Mouse (Mus musculus) megakaryocyte, embryonic 14.5 days (primary cell): Measurements from ENCODE around the gene Rhbg. TPM values are rescaled to one million over a fixed set of nuclear protein-coding genes. Genes with fewer than 3 reads are reported as not detected.
"Not testable (repeated sequence)": the region's sequence is repeated elsewhere in the genome, so short reads cannot be mapped to it uniquely, and the experiment has no call there.

Experiments used
- H3K27me3 ChIP-seq: replicated peaks from 2 replicates; pipeline ENCODE3; 2012; ENCODE audit warnings: inconsistent platforms
- H3K36me3 ChIP-seq: replicated peaks from 2 replicates; pipeline ENCODE3; 2012; ENCODE audit warnings: low read length, inconsistent platforms, mixed read lengths
- H3K4me1 ChIP-seq: 2 replicates; pipeline ENCODE4 v1.6.1; 2012; ENCODE audit warnings: inconsistent platforms
- H3K4me3 ChIP-seq: replicated peaks from 2 replicates; pipeline ENCODE3; 2012; ENCODE audit warnings: moderate library complexity, mild to moderate bottlenecking, inconsistent platforms
- H3K9me3 ChIP-seq: 2 replicates; pipeline ENCODE4 v1.6.1; 2012; ENCODE audit warnings: inconsistent platforms
- FLI1 ChIP-seq: IDR thresholded peaks from 2 replicates; pipeline ENCODE4 v1.6.1; 2012; ENCODE audit warnings: low read length, inconsistent platforms, mixed read lengths
- GATA1 ChIP-seq: IDR thresholded peaks from 3 replicates; pipeline ENCODE4 v1.6.1; 2012; ENCODE audit warnings: mixed read lengths, low read length, inconsistent platforms, borderline replicate concordance
- polyA plus RNA-seq: library from polyadenylated mRNA; stranded (reverse); fragments of >175 nt; gene quantifications from 2 replicates; pipeline ENCODE4 v1.2.3, GENCODE M21; 2012; ENCODE audit warnings: low replicate concordance; ENCODE audit not compliant: insufficient read depth

Rhbg gene
- not detected in 2 replicates for polyA plus RNA-seq

DNA sequence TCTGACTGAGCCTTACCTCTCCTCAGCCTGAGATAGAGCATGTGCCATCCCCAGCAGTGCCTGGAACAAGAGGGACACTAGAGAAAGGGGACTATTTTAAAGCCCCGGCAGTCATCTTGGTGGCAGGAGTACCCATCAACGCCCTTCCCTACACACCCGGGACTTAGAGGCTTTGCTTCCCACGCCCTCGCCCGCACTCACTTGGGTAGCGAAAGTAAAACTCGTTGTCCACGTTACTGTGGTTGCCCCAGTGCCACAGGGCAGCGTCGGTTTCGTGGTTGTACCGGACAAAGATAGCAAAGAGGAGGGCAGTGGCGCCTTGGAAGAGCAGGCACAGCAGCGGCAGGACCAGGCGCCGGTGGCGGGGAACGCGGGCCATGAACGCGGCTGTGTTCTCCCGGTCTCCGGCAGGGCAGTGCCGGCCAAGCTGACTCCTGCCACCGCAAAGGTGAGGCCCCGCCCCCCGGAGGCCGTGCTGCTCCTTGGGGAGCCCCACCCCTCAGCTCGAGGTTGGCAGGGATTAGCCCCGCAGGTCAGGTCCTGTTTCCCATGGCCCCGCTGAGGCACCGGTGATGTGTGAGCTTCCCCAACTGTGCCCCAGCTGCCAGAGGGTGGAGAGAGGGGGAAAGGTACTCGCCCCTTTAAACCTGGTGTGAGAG lies at the start of gene Rhbg:
TSS of gene Rhbg (minus strand) at position 442 of the 659 bp plus-strand sequence.
- Histone ChIP-seq H3K4me1 (peaks cover 18% of the 10 kb centered on the region), H3K36me3 (no peaks in the 10 kb centered on the region), H3K27me3 (peaks cover 85% of the 10 kb centered on the region), H3K4me3 (peak within 1 kb of the TSS; percentile 92), H3K9me3 (no peaks in the 10 kb centered on the region)
- TF ChIP-seq FLI1 (no peak), GATA1 (no peak)

DNA sequence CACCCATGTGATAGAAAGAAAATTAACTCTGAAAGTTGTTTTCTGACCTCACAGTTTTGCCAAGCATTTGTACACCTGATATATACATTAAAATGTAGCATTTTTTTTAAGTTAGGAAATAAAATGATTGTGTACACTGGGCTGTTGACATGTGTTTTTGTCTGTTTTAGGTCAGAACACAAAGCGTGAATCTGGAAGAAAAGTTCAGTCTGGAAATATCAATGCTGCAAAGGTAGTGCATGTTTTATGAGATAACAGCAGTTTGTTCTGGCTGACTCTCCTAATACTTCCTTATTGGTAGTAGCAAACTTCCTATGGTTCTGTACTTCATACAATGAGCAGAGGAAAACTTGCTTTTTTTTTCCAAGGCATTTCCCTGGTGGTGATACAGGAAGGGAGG lies 44.7 kb upstream of the Rhbg start:
- peaks cover 40% of the 10 kb centered on the region for H3K4me1 ChIP-seq
- H3K36me3 ChIP-seq = peaks cover 53% of the 10 kb centered on the region
- TF ChIP-seq GATA1 = no peak
- no peak for TF ChIP-seq FLI1
- no peak overlapping the region for H3K4me3 ChIP-seq
- H3K9me3 ChIP-seq = no peaks in the 10 kb centered on the region
- no peaks in the 10 kb centered on the region for H3K27me3 ChIP-seq

GRCm38 (mm10) chr3:88297321-88297851 lies 42.9 kb upstream of the Rhbg start:
- H3K4me3 ChIP-seq = peak overlapping the region; percentile 98

DNA sequence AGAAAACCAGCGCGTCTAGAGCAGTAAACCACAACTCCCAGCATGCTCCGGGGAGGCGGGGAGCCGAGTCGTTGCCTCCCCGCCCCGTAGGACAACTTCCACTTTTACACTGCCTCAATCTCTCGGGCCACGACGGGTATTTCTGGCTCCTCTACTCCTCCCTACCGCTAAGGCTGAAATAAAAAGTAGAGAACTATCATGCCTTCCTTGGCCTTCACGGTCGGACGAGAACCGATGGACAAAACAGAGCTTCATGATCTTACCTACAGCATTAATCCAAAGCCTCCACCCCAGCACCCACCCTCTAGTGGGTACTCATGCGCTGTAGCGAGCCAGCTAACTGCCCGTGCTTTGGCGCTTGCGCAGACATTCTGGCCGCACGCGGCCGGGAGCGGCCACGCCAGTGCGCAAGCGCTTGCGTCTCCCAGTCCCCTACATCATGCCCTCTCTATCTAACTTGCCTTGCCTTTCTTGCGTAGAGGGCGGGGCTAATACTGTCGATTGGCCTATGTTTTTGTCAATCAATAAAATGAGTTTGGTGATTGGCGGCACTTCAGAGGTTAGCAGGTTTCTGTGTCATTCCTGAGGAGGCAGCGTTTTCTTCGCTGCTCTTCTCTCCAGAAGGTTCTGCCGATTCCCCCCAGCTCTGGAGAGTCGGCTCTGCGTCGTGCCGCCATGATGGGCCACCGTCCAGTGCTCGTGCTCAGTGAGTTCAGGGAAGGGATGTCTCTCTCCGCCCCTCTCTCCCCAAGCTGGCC lies 42.2 kb upstream of the Rhbg start, which contains the start of the genes Tsacc and Cct3:
TSS of gene Tsacc (minus strand) at position 439 of the 758 bp plus-strand sequence.
TSS of gene Cct3 (plus strand) at position 556 of the 758 bp plus-strand sequence.
- Histone ChIP-seq H3K4me1 (peaks cover 40% of the 10 kb centered on the region), H3K27me3 (no peaks in the 10 kb centered on the region), H3K4me3 (peak within 1 kb of the TSS; percentile 98), H3K9me3 (no peaks in the 10 kb centered on the region), H3K36me3 (peaks cover 29% of the 10 kb centered on the region)
- TF ChIP-seq FLI1 (no peak), GATA1 (no peak)

More at GRCm38 (mm10) chr3:88297321-88297851, 42.9 kb upstream of the Rhbg start:
- H3K9me3 ChIP-seq = no peaks in the 10 kb centered on the region
- no peaks in the 10 kb centered on the region for H3K27me3 ChIP-seq
- peaks cover 40% of the 10 kb centered on the region for H3K4me1 ChIP-seq
- TF ChIP-seq FLI1 = no peak
- no peak for TF ChIP-seq GATA1
- H3K36me3 ChIP-seq = peaks cover 35% of the 10 kb centered on the region

DNA sequence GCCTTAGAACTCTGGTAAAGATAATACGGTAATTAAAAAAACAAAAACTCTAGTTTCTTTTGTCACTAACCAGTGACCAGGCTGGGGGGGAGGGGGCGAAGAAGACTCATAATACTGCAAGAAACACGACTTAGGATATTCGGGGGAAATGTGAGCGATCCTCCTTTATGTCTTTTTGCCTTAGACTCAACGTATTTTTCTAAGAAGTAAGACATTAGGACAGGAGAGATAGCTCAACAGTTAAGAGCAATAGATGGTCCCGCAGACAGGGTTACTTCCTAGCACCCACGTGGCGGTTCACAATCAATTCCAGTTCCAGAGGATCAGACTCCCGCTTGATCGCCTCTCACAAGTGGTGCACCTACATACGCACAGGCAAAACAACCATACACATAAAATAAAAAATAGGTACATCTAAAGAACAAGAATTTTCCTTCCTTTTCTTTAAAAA lies 41.6 kb upstream of the Rhbg start:
- Histone ChIP-seq H3K36me3 (peaks cover 24% of the 10 kb centered on the region), H3K4me1 (peaks cover 40% of the 10 kb centered on the region), H3K4me3 (peak overlapping the region; percentile 98), H3K27me3 (no peaks in the 10 kb centered on the region), H3K9me3 (no peaks in the 10 kb centered on the region)
- TF ChIP-seq GATA1 (no peak), FLI1 (no peak)

- not testable (repeated sequence) for H3K27me3 ChIP-seq, H3K9me3 ChIP-seq
- Histone ChIP-seq H3K4me3 (peak overlapping the region; percentile 98), H3K36me3 (peaks cover 17% of the 10 kb centered on the region), H3K4me1 (peaks cover 40% of the 10 kb centered on the region)
These were observed 40.8 kb upstream of the Rhbg start for GRCm38 (mm10) chr3:88295272-88295671.

DNA sequence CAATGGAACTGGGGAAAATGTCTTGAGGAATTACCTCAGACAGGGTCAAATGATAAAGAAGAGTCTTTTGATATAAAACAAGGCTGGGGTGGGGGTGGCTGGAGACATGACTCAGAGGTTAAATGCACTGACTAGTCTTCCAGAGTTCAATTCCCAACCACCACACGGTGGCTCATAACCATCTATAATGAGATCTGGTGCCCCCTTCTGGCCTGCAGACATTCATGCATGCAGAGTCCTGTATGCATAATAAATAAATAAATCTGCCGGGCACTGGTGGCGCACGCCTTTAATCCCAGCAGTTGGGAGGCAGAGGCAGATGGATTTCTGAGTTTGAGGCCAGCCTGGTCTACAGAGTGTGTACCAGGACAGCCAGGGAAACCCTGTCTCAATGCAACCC lies 37.5 kb upstream of the Rhbg start:
- H3K36me3 ChIP-seq = peaks cover 16% of the 10 kb centered on the region
- H3K27me3 ChIP-seq = no peaks in the 10 kb centered on the region
- H3K9me3 ChIP-seq = no peaks in the 10 kb centered on the region
- peaks cover 21% of the 10 kb centered on the region for H3K4me1 ChIP-seq
- H3K4me3 ChIP-seq = no peak overlapping the region
- TF ChIP-seq FLI1 = no peak
- TF ChIP-seq GATA1 = no peak

DNA sequence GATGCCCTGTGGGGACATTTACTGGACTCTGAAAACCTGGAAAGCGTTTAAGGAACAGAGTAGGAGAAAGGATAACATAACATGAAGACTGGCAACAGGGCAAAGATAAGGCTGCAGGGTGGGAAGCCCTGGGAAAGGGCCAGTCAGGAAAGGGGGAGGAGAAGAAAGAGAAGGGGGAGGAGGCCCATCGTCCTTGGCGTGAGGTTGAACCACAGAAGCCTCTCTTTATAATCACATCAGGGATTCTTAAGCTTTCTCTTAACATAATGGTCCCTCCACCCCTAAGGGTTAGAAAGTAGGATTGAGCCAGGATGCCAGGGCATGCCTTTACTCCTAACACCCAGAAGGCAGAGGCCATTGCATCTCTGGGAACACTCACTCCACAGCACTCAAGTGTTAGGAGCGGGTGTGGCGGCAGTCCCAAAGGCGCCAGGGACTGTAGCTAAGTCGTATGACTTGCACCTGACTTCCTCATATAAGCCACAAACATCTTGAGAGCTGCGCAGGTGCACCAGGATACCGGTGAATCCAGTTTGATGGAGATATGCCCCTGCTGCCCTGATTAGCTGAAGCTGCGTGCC lies 33.7 kb upstream of the Rhbg start:
- peaks cover 31% of the 10 kb centered on the region for H3K36me3 ChIP-seq
- H3K9me3 ChIP-seq, H3K4me3 ChIP-seq, H3K4me1 ChIP-seq, H3K27me3 ChIP-seq: not testable (repeated sequence)

- peaks cover 31% of the 10 kb centered on the region for H3K36me3 ChIP-seq
- TF ChIP-seq FLI1 (no peak), GATA1 (no peak)
- H3K4me1 ChIP-seq = peaks cover 3% of the 10 kb centered on the region
- H3K9me3 ChIP-seq = no peaks in the 10 kb centered on the region
- no peak within 1 kb of the TSS for H3K4me3 ChIP-seq
- H3K27me3 ChIP-seq = no peaks in the 10 kb centered on the region
These were observed 32.6 kb upstream of the Rhbg start, which contains the start of gene Gm38392 for GRCm38 (mm10) chr3:88287110-88287509. Gene Gm38392 (minus strand): TSS chr3:88287210.

GRCm38 (mm10) chr3:88285565-88285895 lies 31.0 kb upstream of the Rhbg start:
- H3K4me3 ChIP-seq, H3K27me3 ChIP-seq, H3K9me3 ChIP-seq, H3K4me1 ChIP-seq: not testable (repeated sequence)
- H3K36me3 ChIP-seq = peaks cover 29% of the 10 kb centered on the region

GRCm38 (mm10) chr3:88284815-88285564 lies 30.5 kb upstream of the Rhbg start:
- H3K4me3 ChIP-seq, H3K9me3 ChIP-seq, H3K4me1 ChIP-seq, H3K27me3 ChIP-seq: not testable (repeated sequence)
- H3K36me3 ChIP-seq = peaks cover 25% of the 10 kb centered on the region

DNA sequence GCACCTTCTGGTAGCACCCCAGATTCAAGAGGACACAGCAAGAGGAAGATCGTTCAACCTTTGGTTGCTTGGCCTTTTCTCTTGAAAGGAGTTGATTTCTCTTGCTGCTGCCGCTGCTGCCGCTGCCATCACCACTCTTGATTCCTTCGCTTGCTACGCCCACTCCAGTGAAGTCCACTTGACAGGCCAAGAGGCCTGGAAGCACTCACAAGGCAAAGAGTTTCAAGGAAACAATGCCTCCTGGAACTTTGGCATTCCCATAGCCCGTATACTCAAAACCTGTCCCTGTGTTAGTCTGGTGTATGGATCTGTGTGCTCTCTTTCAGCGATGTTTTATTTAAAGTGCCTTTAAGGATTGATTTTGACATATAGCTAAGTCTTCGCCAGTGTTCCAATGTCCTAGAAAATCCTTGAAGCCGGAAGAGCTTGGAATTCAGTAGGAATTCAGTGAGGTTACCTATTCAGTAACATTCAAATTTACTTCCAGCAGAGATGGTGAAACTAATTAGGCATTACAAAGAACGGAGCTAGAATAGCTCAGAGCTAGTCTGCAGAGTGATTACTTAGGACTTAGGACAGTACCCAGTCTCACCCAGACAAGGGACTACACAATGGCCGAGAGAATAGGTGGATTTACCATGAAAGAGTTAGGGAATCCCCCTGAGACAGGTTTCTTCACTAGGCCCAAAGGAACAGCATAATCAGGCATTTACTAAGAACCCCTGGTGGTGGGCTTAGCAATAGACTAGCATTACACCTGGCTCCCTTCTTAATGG lies 26.8 kb upstream of the Rhbg start:
- not testable (repeated sequence) for H3K27me3 ChIP-seq, H3K4me3 ChIP-seq, H3K9me3 ChIP-seq, H3K4me1 ChIP-seq, H3K36me3 ChIP-seq
